Mouse (Mus musculus): ENCODE measurements around the gene Crtc1. TPM values are rescaled to one million over a fixed set of nuclear protein-coding genes. Genes with fewer than 3 reads are reported as not detected.

Gene Crtc1
- polyA plus RNA-seq, 1 experiment from 2014 or later, result 35.6 TPM

- Histone ChIP-seq H3K4me2 (no peak overlapping the region), H3K4me1 (replicated peaks) (peaks cover 8% of the 10 kb centered on the region), H3K27ac (no peak overlapping the region), H3K4me3 (no peak overlapping the region), H3K27me3 (no peaks in the 10 kb centered on the region), H3K9me3 (no peaks in the 10 kb centered on the region), H3K36me3 (peaks cover under 1% of the 10 kb centered on the region; the same call in 1 of the 2 replicates), H3K9ac (no peak overlapping the region)
- no peak for ATAC-seq (ENCODE audit: low FRiP score)
- 85% methylated on average over 9 of the region's 9 CpGs for WGBS
Measured at GRCm38 (mm10) chr8:70460606-70461005, 21.2 kb upstream of the Crtc1 start.

GRCm38 (mm10) chr8:70460199-70460598 lies 20.8 kb upstream of the Crtc1 start:
- Histone ChIP-seq H3K27me3 (no peaks in the 10 kb centered on the region), H3K4me1 (replicated peaks) (peaks cover 8% of the 10 kb centered on the region), H3K9ac (no peak overlapping the region), H3K9me3 (no peaks in the 10 kb centered on the region), H3K27ac (no peak overlapping the region), H3K4me2 (no peak overlapping the region), H3K36me3 (no peaks in the 10 kb centered on the region), H3K4me3 (no peak overlapping the region)
- ATAC-seq (ENCODE audit: low FRiP score), result no peak
- WGBS, result 94% methylated on average over 5 of the region's 5 CpGs

- Histone ChIP-seq H3K4me3 (no peak overlapping the region), H3K27ac (no peak overlapping the region), H3K9me3 (no peaks in the 10 kb centered on the region), H3K4me2 (no peak overlapping the region), H3K36me3 (no peaks in the 10 kb centered on the region), H3K9ac (no peak overlapping the region), H3K4me1 (replicated peaks) (peaks cover 8% of the 10 kb centered on the region), H3K27me3 (0 out of 2 replicates have a peak, but pooled peaks cover under 1% of the 10 kb centered on the region)
- no peak for ATAC-seq (ENCODE audit: low FRiP score)
- WGBS, result 93% methylated on average over 2 of the region's 2 CpGs
Measured at GRCm38 (mm10) chr8:70459636-70460035, 20.3 kb upstream of the Crtc1 start.

- no peaks in the 10 kb centered on the region for H3K36me3 ChIP-seq
- no peak overlapping the region for H3K4me2 ChIP-seq
- no peaks in the 10 kb centered on the region for H3K9me3 ChIP-seq
- no peak overlapping the region for H3K4me3 ChIP-seq
- no peak overlapping the region for H3K9ac ChIP-seq
- ATAC-seq (ENCODE audit: low FRiP score), result no peak
- no peak overlapping the region for H3K27ac ChIP-seq
- 0 out of 2 replicates have a peak, but pooled peaks cover 3% of the 10 kb centered on the region for H3K27me3 ChIP-seq
- WGBS, result 91% methylated on average over 3 of the region's 3 CpGs
- H3K4me1 ChIP-seq (replicated peaks), result peaks cover 4% of the 10 kb centered on the region
Measured at GRCm38 (mm10) chr8:70458462-70458861, 19.1 kb upstream of the Crtc1 start.

GRCm38 (mm10) chr8:70457882-70458281 lies 18.5 kb upstream of the Crtc1 start:
- no peak overlapping the region for H3K4me3 ChIP-seq
- no peaks in the 10 kb centered on the region for H3K36me3 ChIP-seq
- H3K9ac ChIP-seq, result no peak overlapping the region
- H3K4me2 ChIP-seq, result no peak overlapping the region
- H3K9me3 ChIP-seq, result no peaks in the 10 kb centered on the region
- H3K4me1 ChIP-seq (replicated peaks), result no peaks in the 10 kb centered on the region
- 90% methylated on average over 6 of the region's 6 CpGs for WGBS
- H3K27ac ChIP-seq, result no peak overlapping the region
- H3K27me3 ChIP-seq, result 0 out of 2 replicates have a peak, but pooled peaks cover 3% of the 10 kb centered on the region
- no peak for ATAC-seq (ENCODE audit: low FRiP score)

- WGBS, result 84% methylated on average over 1 of the region's 1 CpGs
- H3K4me3 ChIP-seq, result no peak overlapping the region
Measured at GRCm38 (mm10) chr8:70456996-70457395, 17.6 kb upstream of the Crtc1 start.

GRCm38 (mm10) chr8:70453852-70454251 lies 14.5 kb upstream of the Crtc1 start:
- Histone ChIP-seq H3K9ac (no peak overlapping the region), H3K4me3 (no peak overlapping the region), H3K36me3 (peaks cover 35% of the 10 kb centered on the region), H3K9me3 (no peaks in the 10 kb centered on the region), H3K27ac (no peak overlapping the region), H3K4me1 (replicated peaks) (no peaks in the 10 kb centered on the region), H3K27me3 (peaks cover 14% of the 10 kb centered on the region), H3K4me2 (no peak overlapping the region)
- no peak for ATAC-seq (ENCODE audit: low FRiP score)
- WGBS, result 91% methylated on average over 5 of the region's 5 CpGs

More at GRCm38 (mm10) chr8:70456996-70457395, 17.6 kb upstream of the Crtc1 start:
- ATAC-seq (ENCODE audit: low FRiP score), result no peak
- H3K4me2 ChIP-seq, result no peak overlapping the region
- peaks cover 9% of the 10 kb centered on the region for H3K36me3 ChIP-seq
- peaks cover 9% of the 10 kb centered on the region for H3K27me3 ChIP-seq
- no peak overlapping the region for H3K9ac ChIP-seq
- H3K27ac ChIP-seq, result no peak overlapping the region
- H3K4me1 ChIP-seq (replicated peaks), result no peaks in the 10 kb centered on the region
- no peaks in the 10 kb centered on the region for H3K9me3 ChIP-seq

- Histone ChIP-seq H3K9ac (no peak overlapping the region), H3K4me1 (replicated peaks) (0 out of 2 replicates have a peak, but pooled peaks cover 6% of the 10 kb centered on the region), H3K27me3 (peaks cover 14% of the 10 kb centered on the region), H3K36me3 (peaks cover 35% of the 10 kb centered on the region), H3K4me3 (no peak overlapping the region), H3K9me3 (no peaks in the 10 kb centered on the region), H3K27ac (no peak overlapping the region), H3K4me2 (no peak overlapping the region)
- ATAC-seq (ENCODE audit: low FRiP score), result 0 out of 2 replicates have a peak, but pooled peaks have one; percentile 9
- 63% methylated on average over 52 of the region's 52 CpGs for WGBS
Measured at GRCm38 (mm10) chr8:70452196-70452966, 13.0 kb upstream of the Crtc1 start.

- ATAC-seq (ENCODE audit: low FRiP score), result peak; percentile 38
- H3K27ac ChIP-seq, result peak overlapping the region; percentile 52; the same call in 1 of the 2 replicates
- H3K9me3 ChIP-seq, result no peaks in the 10 kb centered on the region
- H3K4me1 ChIP-seq (replicated peaks), result 0 out of 2 replicates have a peak, but pooled peaks cover 6% of the 10 kb centered on the region
- no peak overlapping the region for H3K4me2 ChIP-seq
- peaks cover 17% of the 10 kb centered on the region for H3K27me3 ChIP-seq
- WGBS, result 73% methylated on average over 18 of the region's 19 CpGs
- H3K9ac ChIP-seq, result peak overlapping the region; percentile 51; the same call in 1 of the 2 replicates
- H3K36me3 ChIP-seq, result peaks cover 35% of the 10 kb centered on the region
- H3K4me3 ChIP-seq, result no peak overlapping the region
Measured at GRCm38 (mm10) chr8:70447639-70448420, 8.5 kb upstream of the Crtc1 start.

GRCm38 (mm10) chr8:70445988-70446387 lies 6.6 kb upstream of the Crtc1 start:
- ATAC-seq (ENCODE audit: low FRiP score), result no peak

GRCm38 (mm10) chr8:70443326-70443725 lies 3.9 kb upstream of the Crtc1 start:
- H3K4me2 ChIP-seq, result no peak overlapping the region
- no peaks in the 10 kb centered on the region for H3K36me3 ChIP-seq
- WGBS, result 86% methylated on average over 4 of the region's 4 CpGs
- no peak overlapping the region for H3K27ac ChIP-seq
- no peak overlapping the region for H3K4me3 ChIP-seq
- H3K4me1 ChIP-seq (replicated peaks), result peaks cover 21% of the 10 kb centered on the region
- H3K9ac ChIP-seq, result no peak overlapping the region
- no peak for ATAC-seq (ENCODE audit: low FRiP score)
- H3K27me3 ChIP-seq, result 0 out of 2 replicates have a peak, but pooled peaks cover 6% of the 10 kb centered on the region
- H3K9me3 ChIP-seq, result no peaks in the 10 kb centered on the region

More at GRCm38 (mm10) chr8:70445988-70446387, 6.6 kb upstream of the Crtc1 start:
- Histone ChIP-seq H3K36me3 (peaks cover 17% of the 10 kb centered on the region), H3K4me3 (no peak overlapping the region), H3K27ac (no peak overlapping the region), H3K9ac (no peak overlapping the region), H3K27me3 (0 out of 2 replicates have a peak, but pooled peaks cover 6% of the 10 kb centered on the region), H3K4me1 (replicated peaks) (0 out of 2 replicates have a peak, but pooled peaks cover 6% of the 10 kb centered on the region), H3K4me2 (no peak overlapping the region), H3K9me3 (no peaks in the 10 kb centered on the region)
- 69% methylated on average over 1 of the region's 1 CpGs for WGBS

- Histone ChIP-seq H3K9ac (no peak overlapping the region), H3K36me3 (no peaks in the 10 kb centered on the region), H3K4me1 (replicated peaks) (peaks cover 33% of the 10 kb centered on the region), H3K27ac (no peak overlapping the region), H3K27me3 (0 out of 2 replicates have a peak, but pooled peaks cover under 1% of the 10 kb centered on the region), H3K4me2 (no peak overlapping the region), H3K4me3 (no peak overlapping the region), H3K9me3 (no peaks in the 10 kb centered on the region)
- 71% methylated on average over 3 of the region's 3 CpGs for WGBS
- no peak for ATAC-seq (ENCODE audit: low FRiP score)
Measured at GRCm38 (mm10) chr8:70441565-70441964, 2.2 kb upstream of the Crtc1 start.

Data from hindbrain, embryonic 13.5 days (tissue).